Mouse (Mus musculus) bone marrow, adult 2 months (tissue): ENCODE results near the gene Cd22. TPM values are rescaled to one million over a fixed set of nuclear protein-coding genes. Genes with fewer than 3 reads are reported as not detected.
A peak's percentile ranks its signal among the peaks of the same experiment; 100 is the strongest.

Experiments used
- H3K27ac ChIP-seq: fragments of 200-500 bp; 2 replicates; pipeline ENCODE4 v1.5.1; 2012; ENCODE audit warnings: low read depth, mild to moderate bottlenecking, control low read depth, inconsistent platforms, low read length; ENCODE audit not compliant: control insufficient read depth, poor library complexity, insufficient read depth
- H3K4me1 ChIP-seq: fragments of 200-500 bp; 2 replicates; pipeline ENCODE4 v1.6.1; 2011; ENCODE audit warnings: low read length; ENCODE audit not compliant: control insufficient read depth, insufficient read depth
- H3K4me3 ChIP-seq: fragments of 200-500 bp; replicated peaks from 2 replicates; pipeline ENCODE3; 2011; ENCODE audit warnings: mild to moderate bottlenecking, low read depth, low read length, control low read depth; ENCODE audit not compliant: control insufficient read depth
- CTCF ChIP-seq: fragments of 200-500 bp; IDR thresholded peaks from 2 replicates; pipeline ENCODE4 v1.5.1; 2011; ENCODE audit warnings: low read length, control low read depth; ENCODE audit not compliant: control insufficient read depth, insufficient read depth
- POLR2A ChIP-seq: fragments of 200-500 bp; IDR thresholded peaks from 2 replicates; pipeline ENCODE4 v1.6.1; 2011; ENCODE audit warnings: low read depth, mild to moderate bottlenecking, control low read depth, low read length, borderline replicate concordance; ENCODE audit not compliant: control insufficient read depth
- WGBS: fragments of 180-500 bp; shearing (Covaris S2); methylation state at CpG from one replicate; pipeline ENCODE4 v1.1.7; 2018; 5-methylcytosine and 5-hydroxymethylcytosine counted together
- polyA plus RNA-seq: library from polyadenylated mRNA; stranded (reverse); fragments of >200 nt; gene quantifications from 2 replicates; pipeline ENCODE4 v1.2.4, GENCODE M21; 2011; ENCODE audit warnings: low replicate concordance; ENCODE audit not compliant: missing spikeins, insufficient read depth, insufficient read length

The Cd22 gene
- polyA plus RNA-seq, 1 experiment, result 59.4 TPM

DNA sequence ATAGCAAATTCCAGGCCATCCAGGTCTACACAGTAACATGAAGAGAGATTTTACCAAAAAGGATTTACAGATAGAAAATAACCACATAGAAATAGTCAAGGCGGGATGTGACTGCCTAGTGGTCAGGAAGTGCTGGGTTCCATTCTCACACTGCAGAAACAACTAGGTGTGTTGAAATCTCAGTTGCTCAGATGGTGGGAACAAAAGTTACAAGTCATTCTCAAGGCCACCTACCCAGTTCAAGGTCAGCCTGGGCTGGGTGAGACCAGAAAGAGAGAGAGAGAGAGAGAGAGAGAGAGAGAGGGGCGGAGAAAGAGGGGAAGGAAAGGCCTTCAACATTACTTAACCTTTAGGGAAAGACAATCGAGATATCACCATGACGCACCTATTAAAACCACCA lies 6.7 kb upstream of the Cd22 start:
- Histone ChIP-seq H3K27ac (peak overlapping the region; percentile 60), H3K4me1 (peaks cover 6% of the 10 kb centered on the region; the same call in 1 of the 2 replicates), H3K4me3 (no peak overlapping the region)
- 34% methylated on average over 4 of the region's 4 CpGs for WGBS
- TF ChIP-seq CTCF (no peak), POLR2A (no peak)

- peaks cover 2% of the 10 kb centered on the region; the same call in 1 of the 2 replicates for H3K4me1 ChIP-seq
- TF ChIP-seq CTCF (no peak), POLR2A (no peak)
- no peak overlapping the region for H3K4me3 ChIP-seq
- no peak overlapping the region for H3K27ac ChIP-seq
These were observed 3.9 kb upstream of the Cd22 start for GRCm38 (mm10) chr7:30884047-30884446.

GRCm38 (mm10) chr7:30881367-30881766 lies 1.2 kb upstream of the Cd22 start:
- TF ChIP-seq CTCF (no peak), POLR2A (no peak)
- H3K27ac ChIP-seq, result no peak overlapping the region
- 62% methylated on average over 3 of the region's 3 CpGs for WGBS
- H3K4me1 ChIP-seq, result peaks cover 1% of the 10 kb centered on the region; the same call in 1 of the 2 replicates
- no peak overlapping the region for H3K4me3 ChIP-seq

DNA sequence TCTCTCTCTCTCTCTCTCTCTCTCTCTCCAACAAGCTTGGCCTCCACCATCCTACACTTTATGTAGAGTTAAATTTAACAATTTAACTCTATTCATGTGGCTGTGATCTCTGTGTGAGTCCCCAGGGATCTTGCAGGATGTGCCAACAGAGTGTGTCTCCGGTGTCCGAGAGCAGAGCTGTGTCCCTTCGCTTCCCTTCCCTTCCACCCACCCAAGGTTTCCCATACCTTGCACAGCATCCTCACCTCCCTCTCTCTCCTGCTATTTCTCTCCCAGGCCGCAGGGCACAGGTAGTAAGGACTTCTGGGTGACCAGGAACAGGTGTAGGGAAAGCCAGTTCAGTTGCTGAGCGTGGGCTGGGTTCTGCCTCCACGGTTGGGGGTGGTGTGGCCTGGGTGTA lies 1.2 kb downstream of the Cd22 start:
- Histone ChIP-seq H3K27ac (peak overlapping the region; percentile 77), H3K4me3 (peak overlapping the region; percentile 64), H3K4me1 (peaks cover 1% of the 10 kb centered on the region; the same call in 1 of the 2 replicates)
- TF ChIP-seq CTCF (no peak), POLR2A (no peak)
- WGBS, result 62% methylated on average over 6 of the region's 6 CpGs

DNA sequence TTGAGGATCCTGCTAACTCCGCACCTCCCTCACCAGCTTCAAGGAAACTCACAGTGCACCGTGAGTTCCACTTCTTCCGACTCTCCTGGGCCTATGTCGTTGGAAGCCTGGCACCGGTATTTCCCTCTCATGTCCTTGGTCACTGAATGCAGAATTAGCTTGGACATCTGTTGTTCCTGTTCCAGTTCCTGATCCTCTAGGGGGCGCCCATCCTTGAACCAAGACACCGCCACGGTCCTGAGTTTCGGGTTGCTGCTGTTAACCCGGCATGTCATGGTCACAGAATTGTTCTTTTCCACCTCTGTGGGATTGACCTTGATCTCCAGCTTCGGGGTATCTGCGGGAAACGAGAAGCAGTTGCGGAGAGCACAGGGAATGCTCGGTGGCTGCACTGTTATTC lies 7.1 kb downstream of the Cd22 start:
- 15% methylated on average over 15 of the region's 15 CpGs for WGBS
- TF ChIP-seq CTCF (peak; percentile 83), POLR2A (no peak)
- H3K4me3 ChIP-seq, result no peak overlapping the region
- peaks cover 1% of the 10 kb centered on the region for H3K4me1 ChIP-seq
- H3K27ac ChIP-seq, result no peak overlapping the region

DNA sequence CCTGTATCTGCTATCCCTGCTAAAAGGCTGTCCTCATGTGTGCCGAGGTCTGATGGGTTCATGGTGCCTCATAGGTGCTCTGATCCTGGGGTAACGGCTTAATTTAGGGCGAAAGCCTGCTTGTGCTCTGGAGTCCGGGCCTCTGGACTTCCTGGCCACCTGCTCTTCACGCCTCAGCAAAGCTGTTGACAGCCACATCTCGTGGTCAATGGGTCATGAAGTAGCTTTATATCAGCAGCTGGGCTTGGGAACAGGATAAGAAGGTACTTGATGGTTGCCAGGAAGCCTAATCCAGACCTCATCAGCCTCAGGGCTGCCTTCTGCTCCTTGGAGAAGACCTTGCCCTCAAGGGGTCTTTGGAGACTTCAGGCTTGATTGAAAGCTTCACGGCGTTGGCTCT lies 16.8 kb downstream of the Cd22 start:
- WGBS, result 53% methylated on average over 8 of the region's 8 CpGs
- peak overlapping the region; percentile 68 for H3K27ac ChIP-seq
- no peak for TF ChIP-seq POLR2A
- no peak for TF ChIP-seq CTCF

DNA sequence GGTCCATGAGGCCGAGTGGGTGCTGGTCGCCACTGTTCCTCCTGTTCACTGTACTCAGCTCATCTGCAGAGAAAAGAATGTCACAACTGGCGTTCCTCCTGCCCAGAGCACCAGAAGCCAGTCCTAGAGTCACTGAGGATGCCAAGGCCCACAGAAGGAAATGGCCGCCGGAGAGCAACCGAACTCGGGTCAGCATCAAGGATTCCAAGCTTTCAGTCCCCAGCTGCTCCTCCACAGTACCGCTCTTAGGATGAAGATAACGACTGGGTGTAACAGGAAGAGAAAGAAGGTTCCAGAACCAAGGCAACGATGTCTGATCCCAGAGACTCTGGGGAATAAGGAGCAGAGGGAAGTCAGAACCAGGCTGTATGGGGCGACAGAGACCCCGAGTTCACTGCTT lies 18.7 kb downstream of the Cd22 start, which contains the start of gene Ffar1:
Gene Ffar1, minus strand, starts transcription at position 101 of the 400 bp plus-strand sequence.
- Histone ChIP-seq H3K4me3 (no peak within 1 kb of the TSS), H3K27ac (no peak within 1 kb of the TSS), H3K4me1 (no peaks in the 10 kb centered on the region; the same call in 1 of the 2 replicates)
- TF ChIP-seq CTCF, result no peak
- no peak for TF ChIP-seq POLR2A
- 81% methylated on average over 12 of the region's 12 CpGs for WGBS

More for the DNA sequence above, 16.8 kb downstream of the Cd22 start:
- Histone ChIP-seq H3K4me3 (no peak overlapping the region), H3K4me1 (no peaks in the 10 kb centered on the region; the same call in 1 of the 2 replicates)

DNA sequence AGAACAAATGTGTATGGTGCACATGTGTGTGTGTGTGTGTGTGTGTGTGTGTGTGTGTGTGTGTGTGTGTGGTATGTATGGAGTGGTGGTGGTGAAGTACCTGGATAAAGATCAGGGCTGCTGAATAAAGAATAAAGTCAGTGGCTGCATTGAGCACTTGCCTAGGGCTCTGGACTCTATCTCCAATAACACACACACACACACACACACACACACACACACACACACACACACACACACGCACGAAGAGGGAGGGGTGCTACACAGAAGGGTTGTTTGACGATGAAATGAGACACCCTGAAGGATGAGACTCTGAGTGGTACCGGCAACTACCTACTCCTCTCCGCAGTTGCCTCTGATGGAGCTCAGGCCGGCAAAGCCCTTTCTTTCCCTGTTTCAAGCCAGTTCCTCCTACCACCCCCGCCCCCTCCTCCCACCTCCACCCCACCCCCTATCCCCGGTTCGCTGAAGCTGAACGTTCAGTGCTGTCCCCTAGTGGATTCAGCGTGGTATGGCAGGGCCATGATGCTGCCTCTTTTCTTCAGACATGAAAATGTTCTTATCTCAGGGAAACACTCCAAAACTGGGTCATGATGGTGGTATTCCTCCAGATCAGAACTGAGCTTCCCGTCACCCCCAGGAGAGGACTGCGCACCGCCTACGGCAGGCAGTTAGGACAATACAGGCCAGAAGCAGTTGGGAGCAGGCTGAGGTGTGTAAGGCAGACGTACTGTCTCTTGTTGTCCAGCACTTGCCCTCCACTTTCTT lies 20.3 kb downstream of the Cd22 start:
- Histone ChIP-seq H3K4me3 (peak overlapping the region; percentile 37), H3K27ac (no peak overlapping the region), H3K4me1 (no peaks in the 10 kb centered on the region; the same call in 1 of the 2 replicates)
- TF ChIP-seq POLR2A (no peak), CTCF (peak; percentile 78)
- 6% methylated on average over 16 of the region's 16 CpGs for WGBS
